Comparison of ENCODE assay signal across 10 mouse cellular contexts in genomic region chr6:82917076-82917777, GRCm38 (mm10). TPM values are rescaled to one million over a fixed set of nuclear protein-coding genes. Genes with fewer than 3 reads are reported as not detected.
DNase-seq lines count a peak whose midpoint lies in the region; ATAC-seq lines count a peak whose summit lies in the region.
"Had no signal": no experiment of that assay in that cellular context is flagged by ENCODE, and none has a peak within 500 bp of the region (broad histone marks: within the 10 kb centered on the region; RNA-seq: fewer than 3 reads in every experiment).

No protein-coding gene starts in this region.

- no peaks in the 10 kb centered on the region for H3K4me1 ChIP-seq in neural tube, embryonic 12.5 days
- no peaks in the 10 kb centered on the region for H3K4me1 ChIP-seq in hindbrain, embryonic 12.5 days

- H3K27ac ChIP-seq in neural tube, embryonic 12.5 days, result no peak overlapping the region
- H3K27ac ChIP-seq in hindbrain, embryonic 12.5 days, result no peak overlapping the region
- H3K27ac ChIP-seq: kidney, postnatal 0 days had no signal

- intact Hi-C loops in left cerebral cortex, postnatal 36 days (cut with DNase I), result loop anchor here (2.0 kb wide), 1 partner anchor 54 kb away; no protein-coding TSS in a partner anchor

- no peak overlapping the region for H3K4me2 ChIP-seq in neural tube, embryonic 12.5 days (replicated peaks)
- no peak overlapping the region for H3K4me2 ChIP-seq in hindbrain, embryonic 12.5 days (replicated peaks)

- H3K9ac ChIP-seq in neural tube, embryonic 12.5 days, result no peak overlapping the region
- H3K9ac ChIP-seq in hindbrain, embryonic 12.5 days, result no peak overlapping the region

- ATAC-seq in neural tube, embryonic 12.5 days (ENCODE audit: low FRiP score, low read depth), result peak; percentile 31; the same call in 1 of the 2 replicates
- peak; percentile 63 for ATAC-seq in hindbrain, embryonic 12.5 days (ENCODE audit: low FRiP score)

- H3K27me3 ChIP-seq in neural tube, embryonic 12.5 days (replicated peaks), result no peaks in the 10 kb centered on the region
- no peaks in the 10 kb centered on the region for H3K27me3 ChIP-seq in hindbrain, embryonic 12.5 days

- peaks cover 7% of the 10 kb centered on the region; the same call in 1 of the 2 replicates for H3K36me3 ChIP-seq in neural tube, embryonic 12.5 days
- H3K36me3 ChIP-seq in hindbrain, embryonic 12.5 days, result peaks cover 3% of the 10 kb centered on the region; the same call in 1 of the 2 replicates

- H3K4me3 ChIP-seq in neural tube, embryonic 12.5 days, result no peak overlapping the region
- no peak overlapping the region for H3K4me3 ChIP-seq in hindbrain, embryonic 12.5 days
- H3K4me3 ChIP-seq: megakaryocyte, embryonic 14.5 days had no signal

- WGBS in neural tube, embryonic 12.5 days, result 79% methylated on average over 26 of the region's 26 CpGs
- WGBS in hindbrain, embryonic 12.5 days, result 69% methylated on average over 26 of the region's 26 CpGs

- no peak for DNase-seq in neural tube, embryonic 10.5 days (ENCODE audit: extremely low spot score, low spot score)
- DNase-seq in left cerebral cortex, postnatal 36 days (ENCODE audit: low spot score in 2 of 2), result peak; percentile 53 to 55
- DNase-seq in urinary bladder, postnatal 25 days (ENCODE audit: low spot score), result no peak
- DNase-seq in kidney, postnatal 36 days, result no peak
- no peak for DNase-seq in kidney, adult 8-10 months
- DNase-seq in adrenal gland, adult (ENCODE audit: inconsistent age in 2 of 2, low spot score in 1 of 2), result no peak

- no peaks in the 10 kb centered on the region for H3K9me3 ChIP-seq in neural tube, embryonic 12.5 days
- H3K9me3 ChIP-seq in hindbrain, embryonic 12.5 days (replicated peaks), result no peaks in the 10 kb centered on the region
- H3K9me3 ChIP-seq: megakaryocyte, embryonic 14.5 days had no signal

RNA-seq across cellular contexts. Expression of gene Sema4f, which starts 22.3 kb away (rescaled TPM):
- polyA plus RNA-seq in neural tube, embryonic 12.5 days (2016; fragmentation: Nextera tagmentation; extraction: Ambion mirVana), result 12.9 and 15.1 TPM in 2 replicates
- 10.8 and 10.9 TPM in 2 replicates for polyA plus RNA-seq in hindbrain, embryonic 12.5 days (2016; fragmentation: Nextera tagmentation; extraction: Ambion mirVana)
- total RNA-seq in left cerebral cortex, postnatal 36 days (2021), result 10 to 100 TPM; 37.2 to 39.0 TPM

RNA-seq across cellular contexts. Expression of gene M1ap, which starts 29.5 kb away (rescaled TPM):
- polyA plus RNA-seq in neural tube, embryonic 12.5 days (2016; fragmentation: Nextera tagmentation; extraction: Ambion mirVana), result 0.49 TPM in 1 of 2 replicates, not detected in the other
- polyA plus RNA-seq in hindbrain, embryonic 12.5 days (2016; fragmentation: Nextera tagmentation; extraction: Ambion mirVana), result 0.20 and 1.1 TPM in 2 replicates
- total RNA-seq in left cerebral cortex, postnatal 36 days (2021), result under 1 TPM in 1 of 2 experiments, not detected in 1; 0.22 TPM

Comparison
In these comparisons a context has a peak if more than half of its experiments do, and no peak if none do; other contexts are left out.
1. DNase-seq: peak in left cerebral cortex, postnatal 36 days (2 of 2); none in neural tube, embryonic 10.5 days (single experiment), urinary bladder, postnatal 25 days (single experiment), kidney, postnatal 36 days (0 of 2), kidney, adult 8-10 months (0 of 2) and adrenal gland, adult (0 of 2).